Mouse (Mus musculus) right cerebral cortex, adult 2 months (tissue): Measurements from ENCODE around the gene Nek11.

Source experiments
- DNase-seq, 2 experiments: peaks; one replicate each; pipeline ENCODE4 v3.0.0; 2021 to 2022; ENCODE audit warnings: low spot score in 2 of 2

Nek11 gene

GRCm38 (mm10) chr9:105312686-105313085 is 82.6 kb downstream of the Nek11 start:
- no peak for DNase-seq

GRCm38 (mm10) chr9:105309553-105310281 is 85.6 kb downstream of the Nek11 start:
- DNase-seq = peak; percentile 32 to 50

DNA sequence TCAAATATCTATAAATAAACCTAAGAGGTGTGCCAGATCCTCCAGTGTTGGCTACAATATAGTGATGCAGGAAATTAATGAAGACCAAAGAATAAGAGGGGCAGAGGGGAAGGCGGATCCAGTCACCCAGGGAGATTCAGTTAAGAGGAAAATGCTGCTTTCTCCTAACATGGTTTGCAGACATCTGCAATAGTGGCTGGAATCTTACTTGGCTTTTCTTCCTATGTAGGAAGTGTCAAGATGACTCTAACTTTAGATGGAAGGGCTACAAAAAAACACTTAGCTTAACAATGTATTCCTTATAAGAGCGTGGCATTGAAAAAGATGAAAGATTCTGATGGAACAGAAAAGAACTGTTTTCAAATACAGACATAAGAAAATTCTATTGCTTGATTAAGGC is 89.3 kb downstream of the Nek11 start:
- DNase-seq = no peak

DNA sequence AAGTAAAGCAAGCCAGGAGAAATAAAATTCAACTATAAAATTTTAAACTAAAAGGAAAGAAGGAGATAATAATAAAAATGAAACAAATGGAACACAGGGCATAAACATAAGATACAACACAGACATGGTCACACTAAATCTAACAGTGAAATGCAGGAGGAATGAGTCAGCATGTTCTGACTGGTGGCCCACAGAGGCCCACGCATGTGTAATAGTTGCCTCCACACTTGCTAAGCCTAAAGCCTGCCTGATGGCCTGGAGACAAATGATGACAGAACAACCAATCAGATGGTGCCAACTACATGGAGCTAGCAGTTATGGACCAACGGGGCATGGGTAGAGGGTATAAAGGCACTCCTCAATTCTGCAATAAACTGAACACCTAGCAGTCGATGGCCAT is 93.1 kb downstream of the Nek11 start:
- peak; percentile 26 to 35 for DNase-seq

- no peak for DNase-seq
Measured at GRCm38 (mm10) chr9:105301396-105301795, 93.9 kb downstream of the Nek11 start.

GRCm38 (mm10) chr9:105300738-105301325 is 94.5 kb downstream of the Nek11 start:
- DNase-seq = no peak

DNA sequence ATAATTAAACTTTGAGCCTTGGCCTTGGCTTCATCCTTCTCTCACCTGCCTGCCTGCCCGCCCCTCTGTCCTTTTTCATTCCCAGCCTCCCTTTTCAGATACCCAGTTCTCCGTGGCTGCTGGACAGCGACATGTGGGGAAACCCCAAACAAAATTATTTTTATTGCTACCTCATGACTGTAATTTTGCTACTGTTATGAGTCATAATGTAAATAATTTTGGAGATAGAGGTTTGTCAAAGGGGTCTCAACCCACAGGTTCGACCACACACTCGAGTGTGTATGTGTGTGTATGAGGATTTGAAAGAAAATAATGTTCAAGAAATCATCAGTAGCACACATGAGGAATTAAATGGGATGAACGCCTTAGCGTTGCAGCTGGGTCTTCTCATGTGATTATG is 110.7 kb downstream of the Nek11 start:
- DNase-seq = no peak

- DNase-seq = peak in 1 of 2 experiments; percentile 22
Measured at GRCm38 (mm10) chr9:105282725-105283124, 112.6 kb downstream of the Nek11 start.

DNA sequence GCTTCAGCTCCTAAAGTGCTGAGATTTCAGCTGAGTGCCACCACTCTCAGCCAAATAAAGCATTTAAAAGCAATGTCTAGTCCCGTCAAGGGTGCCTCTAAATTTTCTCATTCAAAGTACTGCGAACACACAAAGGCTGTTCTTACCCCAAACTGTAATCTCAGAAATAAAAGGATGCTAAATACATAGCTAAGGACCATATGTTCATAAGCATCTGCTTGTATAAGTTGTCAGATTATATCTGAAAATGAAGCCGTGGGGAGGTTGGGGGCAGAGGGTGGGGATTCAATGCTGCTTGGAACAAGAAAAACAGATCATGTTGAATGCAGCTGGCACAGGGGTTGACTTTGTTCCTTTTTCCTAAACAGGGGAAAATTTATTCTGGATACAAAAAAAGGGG is 120.4 kb downstream of the Nek11 start:
- peak in 1 of 2 experiments; percentile 20 for DNase-seq

DNA sequence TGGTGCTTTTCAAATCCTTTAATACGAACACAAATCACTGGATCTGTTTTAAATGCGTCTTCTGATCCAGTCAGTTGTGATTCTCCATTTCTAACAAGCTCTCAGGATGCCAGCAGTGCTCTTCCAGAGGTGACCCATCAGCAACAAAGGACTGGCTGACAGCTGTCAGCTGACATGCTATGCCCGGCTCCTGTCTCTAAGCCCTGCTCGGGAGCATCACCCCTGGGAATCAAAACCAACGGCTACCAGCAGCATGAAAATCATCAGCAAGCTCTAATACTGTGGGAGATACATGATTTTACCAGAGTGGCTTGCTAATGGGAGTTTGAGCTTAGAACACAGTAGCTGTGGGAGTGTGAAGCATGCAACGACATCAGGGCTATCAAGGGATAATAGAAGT is 121.0 kb downstream of the Nek11 start:
- no peak for DNase-seq

DNA sequence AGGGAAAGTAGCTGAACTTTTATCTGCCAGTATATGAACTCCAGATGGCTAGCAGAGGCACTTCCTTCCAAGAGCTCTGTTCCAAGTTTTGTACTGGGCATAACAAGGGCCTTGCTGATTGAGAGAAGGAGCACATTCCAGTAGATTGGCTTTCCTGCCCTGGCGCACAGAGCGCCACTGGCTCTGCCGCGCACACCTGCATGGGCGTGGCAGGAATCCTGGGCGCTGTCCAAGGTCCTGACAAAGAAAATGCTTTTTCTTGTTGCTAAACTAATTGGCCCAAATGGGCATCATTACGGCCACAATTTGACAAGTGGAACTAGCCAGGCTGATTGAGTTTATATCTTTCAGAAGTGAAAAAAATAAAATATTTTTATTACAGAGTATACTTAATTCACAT is 123.1 kb downstream of the Nek11 start:
- DNase-seq = no peak

DNA sequence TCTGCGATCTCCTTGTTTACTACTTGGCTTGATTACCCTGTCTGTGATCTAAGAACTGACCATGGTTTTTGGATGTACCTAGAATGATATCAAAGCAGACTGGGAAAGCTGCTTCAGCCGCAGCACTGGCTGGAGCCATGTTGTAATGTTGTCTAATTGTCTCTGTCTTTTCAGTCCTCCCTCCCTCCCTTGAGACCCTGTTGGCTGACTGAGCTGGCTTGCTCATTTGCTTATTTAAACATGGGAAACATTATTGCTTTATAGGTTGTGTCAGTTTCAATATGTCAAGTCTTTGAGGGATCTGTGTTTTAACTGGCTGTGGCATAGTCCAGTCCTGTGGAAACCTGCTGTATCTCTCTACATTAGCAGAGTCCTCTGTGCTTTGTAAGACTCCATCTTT is 132.2 kb downstream of the Nek11 start:
- no peak for DNase-seq

DNA sequence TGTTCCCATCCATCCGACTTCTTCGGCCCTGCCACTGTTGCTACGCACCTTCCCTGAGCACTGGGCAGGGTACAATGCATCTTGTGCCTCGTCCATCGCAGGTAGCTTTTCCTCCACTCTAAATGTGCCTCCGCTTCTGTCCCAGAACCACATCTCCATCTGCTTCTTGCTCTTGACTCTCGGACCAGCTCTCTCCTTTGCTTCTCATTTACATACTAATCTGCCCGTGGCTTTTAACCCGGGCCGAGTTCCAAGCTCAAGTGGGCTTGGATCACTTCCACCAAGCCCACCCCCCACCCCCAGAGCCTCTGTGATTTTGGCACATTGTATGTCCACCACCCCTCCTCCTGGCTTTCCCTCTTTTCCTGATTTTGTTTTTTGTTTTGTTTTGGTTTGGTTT is 137.7 kb downstream of the Nek11 start:
- no peak for DNase-seq

- no peak for DNase-seq
Measured at GRCm38 (mm10) chr9:105254076-105254475, 141.2 kb downstream of the Nek11 start.

DNA sequence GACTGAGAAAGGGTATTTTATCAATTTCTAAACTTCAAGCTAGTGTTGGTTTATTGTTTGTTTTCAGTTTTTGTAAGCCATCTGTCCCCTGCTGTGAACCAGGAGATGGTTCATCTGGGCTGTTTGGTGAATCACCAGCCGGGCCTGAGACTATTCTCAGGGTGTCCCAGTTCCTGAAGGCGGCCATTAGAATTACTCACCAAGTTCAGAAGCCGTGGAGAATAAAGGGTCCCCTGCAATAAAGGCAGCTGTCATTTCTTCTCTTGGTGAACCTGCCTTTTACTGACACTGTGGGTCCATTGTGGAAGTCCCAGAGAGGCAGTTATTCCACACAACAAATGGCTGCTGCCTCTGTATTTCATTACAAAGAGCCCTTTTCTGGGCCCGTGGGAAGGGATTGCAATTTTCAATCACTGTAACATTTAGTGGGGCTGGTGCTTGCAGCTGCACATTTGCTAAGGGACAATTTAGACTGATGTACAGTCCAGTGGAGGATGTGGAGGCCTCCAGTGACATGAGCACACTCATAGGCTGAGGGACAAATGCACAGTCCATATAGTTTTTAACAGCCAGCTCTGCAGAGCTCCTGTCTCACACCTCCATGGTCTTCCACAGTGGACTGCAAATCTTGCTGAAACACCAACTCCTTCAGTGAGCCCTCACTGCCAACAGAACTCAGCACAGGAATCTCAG is 142.8 kb downstream of the Nek11 start:
- DNase-seq = peak; percentile 26 to 31

DNA sequence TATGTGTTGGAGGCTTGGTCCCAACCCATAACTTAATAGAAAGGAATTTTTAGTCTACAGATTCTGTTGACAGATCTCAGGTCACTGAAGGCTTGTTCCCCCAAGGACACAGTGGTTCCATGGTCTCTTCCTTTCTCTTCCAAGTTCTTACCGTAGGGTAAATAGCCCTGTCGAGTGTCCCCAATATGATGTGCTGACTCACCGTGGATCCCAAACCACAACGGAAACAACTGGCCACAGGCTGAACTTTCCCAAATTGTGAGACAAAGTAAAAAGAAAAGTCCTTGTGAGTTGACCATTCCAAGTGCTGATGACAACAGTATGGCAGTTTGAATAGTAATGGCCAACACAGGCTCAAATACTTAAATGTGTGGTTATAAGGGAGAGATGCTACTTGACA is 144.1 kb downstream of the Nek11 start:
- no peak for DNase-seq

GRCm38 (mm10) chr9:105244024-105244423 is 151.3 kb downstream of the Nek11 start:
- no peak for DNase-seq

- DNase-seq = peak; percentile 19 to 31
Measured at GRCm38 (mm10) chr9:105214434-105214833, 180.9 kb downstream of the Nek11 start.

- DNase-seq = no peak
Measured at GRCm38 (mm10) chr9:105200305-105200704, 195.0 kb downstream of the Nek11 start.

GRCm38 (mm10) chr9:105186725-105187124 is 208.6 kb downstream of the Nek11 start:
- DNase-seq = no peak

DNA sequence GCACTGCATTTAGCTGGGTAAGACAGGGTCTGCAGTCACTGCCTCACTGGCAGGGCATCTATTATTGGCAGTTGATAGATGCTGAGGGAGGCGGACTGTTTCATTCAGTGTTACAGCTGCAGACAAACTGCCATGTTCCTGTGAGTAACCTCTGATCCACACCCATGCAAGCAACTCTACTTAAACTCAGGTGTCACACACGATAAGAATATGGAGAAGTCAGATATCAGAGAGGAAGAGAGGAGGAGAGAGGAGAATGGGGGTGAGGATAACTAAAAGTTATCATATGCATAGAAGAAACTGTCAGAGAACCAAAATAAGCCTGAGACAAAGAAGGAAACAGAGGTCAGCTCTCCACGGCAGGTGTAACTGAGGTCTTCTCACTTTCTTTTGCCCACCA is 212.9 kb downstream of the Nek11 start:
- no peak for DNase-seq

DNA sequence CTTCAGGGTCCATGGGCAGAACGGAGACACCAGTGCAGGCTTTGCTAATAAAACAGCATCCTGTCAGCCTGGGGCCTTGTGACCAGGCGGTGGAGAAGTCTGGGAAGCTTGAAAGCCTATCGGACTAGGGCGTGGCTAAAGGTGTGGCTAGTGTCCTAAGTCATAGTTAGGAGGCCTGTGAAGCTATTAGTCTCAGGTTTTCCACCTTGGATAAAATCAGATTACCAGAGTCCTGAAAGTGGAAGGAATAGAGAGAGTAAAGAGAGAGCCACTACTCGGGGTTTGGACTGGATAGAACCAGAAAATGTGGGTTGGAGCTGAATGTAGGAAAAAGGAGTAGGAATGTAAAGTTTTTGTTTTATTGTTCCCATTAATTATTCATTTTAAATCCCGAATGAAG is 250.3 kb downstream of the Nek11 start, which contains the start of gene 1700080E11Rik:
1700080E11Rik (minus strand) TSS at position 101 of the 400 bp plus-strand sequence.
- DNase-seq = no peak

DNA sequence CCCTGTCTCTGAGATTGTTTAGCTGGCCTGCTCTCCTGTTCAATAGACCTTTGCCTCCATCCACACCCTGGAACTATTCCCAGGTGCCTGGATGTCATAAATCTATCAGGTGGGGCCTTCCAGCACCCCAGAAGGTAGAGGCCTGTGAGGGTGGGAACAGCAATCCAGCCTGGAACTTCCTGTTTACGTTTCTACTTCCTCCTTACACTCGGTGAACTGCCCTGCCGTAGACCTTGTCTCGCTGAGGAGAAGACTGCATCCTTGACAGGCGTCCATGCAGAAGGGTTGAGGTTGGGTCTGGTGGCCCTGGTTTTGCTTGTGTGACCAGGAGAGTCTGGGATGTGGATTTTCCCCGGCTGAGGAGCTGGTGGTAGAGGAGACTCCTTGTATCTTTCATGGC is 256.1 kb downstream of the Nek11 start:
- DNase-seq = no peak
